Mouse (Mus musculus) macrophage (primary cell): ENCODE results near the gene Kti12. TPM values are rescaled to one million over a fixed set of nuclear protein-coding genes. Genes with fewer than 3 reads are reported as not detected.
A peak's percentile ranks its signal among the peaks of the same experiment; 100 is the strongest.

Experiments used
- H3K27ac ChIP-seq: fragments of 350-480 bp; formaldehyde crosslinking; 2 replicates; pipeline ENCODE4 v1.9.0; 2021
- H3K36me3 ChIP-seq: fragments of 350-480 bp; formaldehyde crosslinking; 2 replicates; pipeline ENCODE4 v1.9.0; 2021; ENCODE audit errors: inconsistent target
- H3K4me3 ChIP-seq: fragments of 350-480 bp; formaldehyde crosslinking; 2 replicates; pipeline ENCODE4 v1.9.0; 2021; ENCODE audit errors: inconsistent target
- H3K79me2 ChIP-seq: fragments of 350-480 bp; formaldehyde crosslinking; 2 replicates; pipeline ENCODE4 v1.9.0; 2021; ENCODE audit errors: inconsistent target
- WGBS: methylation state at CpG from one replicate; pipeline ENCODE4 v1.1.7; 2026; ENCODE audit warnings: inconsistent platforms; ENCODE audit not compliant: missing documents; 5-methylcytosine and 5-hydroxymethylcytosine counted together
- polyA plus RNA-seq: library from polyadenylated mRNA; stranded (reverse); fragments of 250-400 nt; gene quantifications from 3 replicates; pipeline ENCODE4 v1.2.4, GENCODE M21; 2018; ENCODE audit warnings: inconsistent platforms
- total RNA-seq, 78 experiments: library from RNA; depleted of rRNA; stranded (reverse); fragments of 250-400 nt; gene quantifications; 1 replicate in 9 of 78; 2 replicates in 24 of 78; 3 replicates in 43 of 78; 4 replicates in 2 of 78; pipeline ENCODE4 v1.2.4; 2018; ENCODE audit warnings: inconsistent platforms in 56 of 78

Kti12 gene
- 10 to 100 TPM in 7 of 26 experiments, 1 to 10 TPM in 18, under 1 TPM in 1; 0.99 to 14.4 (median 7.1) TPM for total RNA-seq (2018; cell fraction: chromatin; rRNA removed)
- 10 to 100 TPM in 9 of 26 experiments, 1 to 10 TPM in 17; 5.0 to 13.9 (median 9.0) TPM for total RNA-seq (2018; cell fraction: cytosol; rRNA removed)
- total RNA-seq (2018; cell fraction: nucleus; rRNA removed), result 10 to 100 TPM in 8 of 26 experiments, 1 to 10 TPM in 18; 2.5 to 19.8 (median 7.7) TPM
- polyA plus RNA-seq, result 7.3 to 17.3 TPM (median 8.9 TPM) in 3 replicates

GRCm38 (mm10) chr4:108847715-108848504, at the start of gene Kti12:
Gene Kti12 (plus strand): TSS chr4:108847785.
- Histone ChIP-seq H3K36me3 (no peaks in the 10 kb centered on the region), H3K27ac (peak within 1 kb of the TSS; percentile 29; the same call in 1 of the 2 replicates), H3K4me3 (peak within 1 kb of the TSS; percentile 71), H3K79me2 (peaks cover 48% of the 10 kb centered on the region)
- under 1% methylated on average over 74 of the region's 77 CpGs for WGBS

DNA sequence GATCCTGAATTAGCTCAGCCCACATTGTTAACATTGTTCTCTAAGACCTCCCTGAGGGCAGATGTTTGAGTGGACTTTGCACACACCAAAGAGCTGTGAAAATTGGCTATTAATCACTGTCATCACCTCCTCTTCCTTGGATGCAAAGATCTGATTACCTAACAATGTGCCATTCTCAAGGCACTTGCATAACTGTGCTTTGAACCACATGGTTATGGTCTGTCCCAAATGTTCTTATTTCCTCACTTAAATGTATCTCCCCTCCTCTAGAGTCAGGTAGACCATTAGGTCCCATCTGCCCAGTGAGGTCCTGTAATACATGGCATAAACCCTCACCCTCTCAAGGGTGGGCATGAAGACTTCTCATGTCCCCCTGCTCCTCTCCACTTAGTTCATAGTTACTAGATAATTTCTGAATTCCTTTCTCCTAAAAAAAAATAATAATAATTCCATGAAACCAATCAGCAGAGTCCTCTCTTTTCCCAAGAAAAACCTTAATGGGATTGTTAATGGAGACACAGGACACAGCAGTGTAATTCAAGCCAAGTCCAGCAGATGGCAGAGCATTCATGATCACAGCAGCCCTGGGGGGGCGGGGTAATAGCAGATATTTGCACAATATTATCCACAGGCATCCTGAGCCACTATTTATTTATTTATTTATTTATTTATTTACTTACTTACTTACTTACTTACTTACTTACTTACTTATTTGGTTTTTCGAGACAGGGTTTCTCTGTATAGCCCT, 49.3 kb upstream of the Kti12 start:
- Histone ChIP-seq H3K27ac (no peak overlapping the region), H3K4me3 (no peak overlapping the region), H3K79me2 (no peaks in the 10 kb centered on the region), H3K36me3 (no peaks in the 10 kb centered on the region)
- WGBS, result 58% methylated on average over 2 of the region's 2 CpGs

DNA sequence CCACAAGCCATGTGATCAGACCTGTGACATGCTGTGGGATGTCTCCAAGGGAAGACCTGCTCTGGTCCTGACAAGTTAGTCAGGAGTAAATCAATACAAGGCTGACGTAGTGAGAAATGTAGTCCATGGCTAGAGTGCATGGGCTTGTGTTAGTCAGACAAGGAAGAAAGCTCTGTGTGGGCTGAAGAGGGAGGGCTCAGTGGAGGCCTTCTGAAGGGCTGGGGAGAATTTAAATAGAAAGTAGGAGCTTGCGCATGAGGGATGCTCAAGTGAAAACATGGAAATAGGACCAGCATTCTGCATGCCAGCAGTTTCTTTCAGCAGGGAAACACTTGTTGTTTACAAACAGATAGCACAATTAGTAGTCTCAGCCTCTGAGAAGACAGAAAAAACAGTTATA, 44.0 kb upstream of the Kti12 start:
- H3K27ac ChIP-seq, result no peak overlapping the region
- 100% methylated on average over 2 of the region's 2 CpGs for WGBS
- no peak overlapping the region for H3K4me3 ChIP-seq
- H3K79me2 ChIP-seq, result no peaks in the 10 kb centered on the region
- no peaks in the 10 kb centered on the region for H3K36me3 ChIP-seq

DNA sequence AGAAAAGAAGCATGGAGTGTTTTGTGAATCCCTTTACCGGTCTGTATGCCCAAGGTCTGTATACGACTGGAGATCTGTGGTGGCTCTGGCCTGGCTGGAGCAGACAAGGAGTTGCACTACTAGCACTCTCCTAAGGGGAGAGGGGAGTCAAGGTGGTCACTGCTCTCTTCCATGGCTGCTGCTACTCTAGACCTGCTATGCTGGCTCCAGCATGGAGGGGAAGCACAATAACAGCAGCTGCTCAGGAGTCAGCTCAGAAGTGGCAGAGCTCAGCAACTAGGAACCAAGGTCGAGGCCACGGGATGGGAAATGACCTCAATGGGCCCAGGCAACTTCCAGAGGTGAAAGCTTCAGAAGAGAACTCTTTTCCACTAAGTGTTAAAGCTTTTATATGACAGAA, 36.4 kb upstream of the Kti12 start:
- WGBS, result 60% methylated on average over 4 of the region's 4 CpGs
- no peak overlapping the region for H3K4me3 ChIP-seq
- no peak overlapping the region for H3K27ac ChIP-seq
- H3K79me2 ChIP-seq, result no peaks in the 10 kb centered on the region
- H3K36me3 ChIP-seq, result no peaks in the 10 kb centered on the region

GRCm38 (mm10) chr4:108811550-108811949, 36.0 kb upstream of the Kti12 start:
- Histone ChIP-seq H3K36me3 (no peaks in the 10 kb centered on the region), H3K4me3 (no peak overlapping the region), H3K27ac (no peak overlapping the region), H3K79me2 (no peaks in the 10 kb centered on the region)
- 91% methylated on average over 6 of the region's 6 CpGs for WGBS

DNA sequence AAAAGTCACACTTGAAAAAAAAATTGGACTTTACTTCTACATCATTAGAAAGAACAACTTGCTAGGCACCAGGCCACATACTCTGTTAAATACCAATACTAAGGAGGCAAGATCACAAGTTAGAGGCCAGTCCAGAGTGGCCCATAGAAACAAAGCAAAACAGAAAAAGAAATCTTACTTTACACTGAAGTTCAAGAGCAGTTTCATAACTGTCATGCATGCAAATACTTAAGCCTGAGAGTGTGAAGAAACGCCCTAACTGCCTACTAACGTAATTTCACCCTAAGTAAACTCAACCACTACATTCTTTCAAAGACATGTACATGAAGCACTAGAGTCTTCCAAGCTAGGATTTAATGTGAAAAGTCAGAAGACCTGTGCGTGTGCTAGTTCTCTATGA, 21.9 kb upstream of the Kti12 start:
- peaks cover 32% of the 10 kb centered on the region for H3K36me3 ChIP-seq
- H3K4me3 ChIP-seq, result no peak overlapping the region
- WGBS, result 97% methylated on average over 3 of the region's 3 CpGs
- no peak overlapping the region for H3K27ac ChIP-seq
- peaks cover 2% of the 10 kb centered on the region; the same call in 1 of the 2 replicates for H3K79me2 ChIP-seq

DNA sequence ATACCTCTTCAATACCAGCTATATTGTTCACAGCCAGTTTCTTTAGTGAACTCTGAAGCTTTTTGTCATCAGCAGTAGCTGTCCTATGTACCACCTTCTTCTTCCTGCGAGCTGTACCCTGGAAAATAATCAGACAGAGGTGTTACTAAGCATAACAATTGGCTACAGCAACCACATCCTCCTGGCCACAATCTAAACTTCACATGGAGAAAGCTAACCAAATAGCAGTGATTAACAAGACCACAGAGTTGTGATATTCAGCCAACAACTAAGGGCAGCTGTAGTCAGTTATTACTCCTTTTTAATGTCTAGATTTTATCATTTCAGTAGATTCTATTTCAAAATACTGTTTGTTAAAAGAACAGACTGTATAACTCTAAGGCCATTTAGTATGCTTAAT, 21.5 kb upstream of the Kti12 start:
- Histone ChIP-seq H3K79me2 (peaks cover 6% of the 10 kb centered on the region), H3K36me3 (peaks cover 32% of the 10 kb centered on the region), H3K4me3 (no peak overlapping the region), H3K27ac (no peak overlapping the region)
- WGBS, result 100% methylated on average over 1 of the region's 1 CpGs

- no peak overlapping the region for H3K4me3 ChIP-seq
- peaks cover 11% of the 10 kb centered on the region for H3K79me2 ChIP-seq
- no peak overlapping the region for H3K27ac ChIP-seq
- peaks cover 32% of the 10 kb centered on the region for H3K36me3 ChIP-seq
- WGBS, result 88% methylated on average over 2 of the region's 2 CpGs
Measured at GRCm38 (mm10) chr4:108826643-108827042, 20.9 kb upstream of the Kti12 start.

DNA sequence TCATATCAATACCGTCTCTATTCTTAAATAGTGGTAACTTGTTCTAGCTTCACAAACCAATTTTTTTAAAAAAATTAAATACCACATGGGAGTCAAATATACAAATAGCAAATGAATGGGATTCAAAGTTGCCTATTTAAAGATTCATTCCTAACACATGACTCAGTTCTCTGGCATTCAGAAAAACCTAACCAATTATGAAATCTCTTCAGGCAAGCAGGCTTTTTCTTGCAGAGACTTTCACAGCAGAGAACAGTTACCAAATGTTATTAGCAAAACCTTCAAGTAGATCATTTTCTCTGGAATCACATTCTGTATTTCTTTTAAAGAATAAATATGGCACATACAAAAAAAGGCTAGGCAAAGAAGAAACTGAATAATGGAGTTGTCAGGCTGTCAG, 16.9 kb upstream of the Kti12 start:
- H3K4me3 ChIP-seq, result no peak overlapping the region
- H3K27ac ChIP-seq, result no peak overlapping the region
- H3K36me3 ChIP-seq, result peaks cover 2% of the 10 kb centered on the region; the same call in 1 of the 2 replicates
- 100% methylated on average over 1 of the region's 1 CpGs for WGBS
- peaks cover 38% of the 10 kb centered on the region for H3K79me2 ChIP-seq

- peaks cover 63% of the 10 kb centered on the region for H3K79me2 ChIP-seq
- H3K27ac ChIP-seq, result peak within 1 kb of the TSS; percentile 83
- H3K4me3 ChIP-seq, result peak within 1 kb of the TSS; percentile 82
- no peaks in the 10 kb centered on the region for H3K36me3 ChIP-seq
- WGBS, result under 1% methylated on average over 69 of the region's 73 CpGs
Measured at GRCm38 (mm10) chr4:108832916-108833827, 14.4 kb upstream of the Kti12 start, which contains the start of gene Btf3l4. Gene Btf3l4 (minus strand): TSS chr4:108833614.

DNA sequence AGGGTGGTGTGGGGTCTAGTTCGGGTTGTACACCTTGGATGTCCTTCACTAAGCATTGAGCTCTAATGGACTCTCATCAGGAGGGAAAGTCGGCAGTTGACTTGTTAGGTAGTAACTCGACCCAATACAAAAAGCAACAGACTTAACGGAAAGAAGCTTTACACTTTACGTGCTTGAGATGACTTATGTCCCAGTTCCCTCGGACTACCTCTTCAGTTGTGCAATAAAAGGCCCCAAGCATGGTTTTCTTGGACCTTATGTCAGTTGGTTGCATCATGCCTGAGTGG, 13.8 kb upstream of the Kti12 start:
- Histone ChIP-seq H3K79me2 (peaks cover 69% of the 10 kb centered on the region), H3K27ac (peak overlapping the region; percentile 83), H3K36me3 (no peaks in the 10 kb centered on the region), H3K4me3 (peak overlapping the region; percentile 82)
- WGBS, result 1% methylated on average over 6 of the region's 6 CpGs

DNA sequence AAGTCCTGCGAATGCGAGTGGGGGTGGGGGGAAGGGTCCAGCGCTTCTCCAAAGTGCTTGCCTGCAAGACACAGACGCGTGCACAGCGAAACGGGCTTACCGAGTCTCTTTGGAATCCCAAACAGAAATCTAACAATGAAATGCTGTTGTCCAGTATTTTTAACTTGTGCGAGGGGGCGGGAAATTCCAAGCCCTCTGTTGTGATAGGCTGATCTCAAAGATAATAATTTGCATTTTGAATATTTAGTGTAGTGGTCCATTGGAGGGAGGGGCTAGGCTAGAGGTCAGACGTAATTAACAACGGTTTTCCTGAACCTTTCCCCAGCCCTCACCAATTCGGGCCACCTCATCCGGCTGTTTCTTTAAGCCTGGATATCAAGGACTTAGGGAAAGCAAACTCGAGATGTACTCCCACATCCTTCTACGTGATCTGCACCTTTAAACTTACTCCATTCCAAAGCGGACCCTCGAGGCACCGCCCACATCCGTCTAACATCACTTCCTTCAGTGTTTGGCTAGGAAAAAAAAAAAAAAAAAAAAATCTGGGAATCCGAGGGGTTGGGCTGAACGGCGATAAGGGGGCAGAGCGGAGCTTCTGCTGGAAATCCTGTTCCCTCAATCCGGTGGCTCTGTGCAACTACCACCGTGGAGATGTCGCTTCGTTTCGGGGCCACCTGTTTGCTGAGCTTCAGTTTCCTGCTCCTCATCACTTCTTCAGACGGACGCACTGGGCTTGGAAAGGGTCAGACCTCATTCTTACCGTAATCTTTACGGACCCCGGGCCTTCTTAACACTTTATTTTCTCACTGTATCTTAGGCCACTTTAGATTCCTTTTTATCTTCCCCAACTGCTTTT, 13.2 kb upstream of the Kti12 start, which contains the start of gene Txndc12:
Gene Txndc12 (plus strand): TSS at position 487 of the 856 bp plus-strand sequence.
- Histone ChIP-seq H3K27ac (peak within 1 kb of the TSS; percentile 83), H3K36me3 (no peaks in the 10 kb centered on the region), H3K4me3 (peak within 1 kb of the TSS; percentile 82), H3K79me2 (peaks cover 75% of the 10 kb centered on the region)
- WGBS, result under 1% methylated on average over 34 of the region's 34 CpGs

DNA sequence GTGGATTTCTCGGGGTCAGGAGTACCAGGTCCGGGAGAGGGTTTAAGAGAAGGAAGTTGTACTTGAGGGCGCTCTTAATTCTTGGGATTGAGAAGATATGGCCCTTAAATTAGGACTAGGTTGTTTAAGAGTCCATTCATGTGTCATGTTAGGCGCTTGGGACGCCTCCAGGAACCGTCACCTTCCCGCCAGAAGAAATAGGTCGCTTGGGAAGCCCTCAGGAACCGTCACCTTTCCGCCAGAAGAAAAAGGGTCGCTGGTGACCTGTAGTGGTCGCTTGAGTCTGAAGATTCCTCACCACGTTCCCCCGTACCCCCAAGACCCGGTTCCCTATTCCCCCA, 12.6 kb upstream of the Kti12 start:
- Histone ChIP-seq H3K4me3 (peak overlapping the region; percentile 82), H3K36me3 (no peaks in the 10 kb centered on the region), H3K79me2 (peaks cover 81% of the 10 kb centered on the region), H3K27ac (peak overlapping the region; percentile 83)
- 1% methylated on average over 15 of the region's 15 CpGs for WGBS
